Mouse (Mus musculus): Measurements from ENCODE around the gene Phf12. TPM values are rescaled to one million over a fixed set of nuclear protein-coding genes. Genes with fewer than 3 reads are reported as not detected.

Phf12 gene
- 10 to 100 TPM; 59.0 to 62.4 TPM for total RNA-seq (2021)
- long read RNA-seq, experiment 1, full-length matches to known transcripts: 1 of 20 reads
- long read RNA-seq, experiment 1, partial matches to known transcripts: 7 of 20 reads
- long read RNA-seq, experiment 1, other reads (novel, unspliced or antisense): 12 of 20 reads
- long read RNA-seq, experiment 2, full-length matches to known transcripts: 8 of 50 reads
- long read RNA-seq, experiment 2, partial matches to known transcripts: 30 of 50 reads
- long read RNA-seq, experiment 2, other reads (novel, unspliced or antisense): 12 of 50 reads

DNA sequence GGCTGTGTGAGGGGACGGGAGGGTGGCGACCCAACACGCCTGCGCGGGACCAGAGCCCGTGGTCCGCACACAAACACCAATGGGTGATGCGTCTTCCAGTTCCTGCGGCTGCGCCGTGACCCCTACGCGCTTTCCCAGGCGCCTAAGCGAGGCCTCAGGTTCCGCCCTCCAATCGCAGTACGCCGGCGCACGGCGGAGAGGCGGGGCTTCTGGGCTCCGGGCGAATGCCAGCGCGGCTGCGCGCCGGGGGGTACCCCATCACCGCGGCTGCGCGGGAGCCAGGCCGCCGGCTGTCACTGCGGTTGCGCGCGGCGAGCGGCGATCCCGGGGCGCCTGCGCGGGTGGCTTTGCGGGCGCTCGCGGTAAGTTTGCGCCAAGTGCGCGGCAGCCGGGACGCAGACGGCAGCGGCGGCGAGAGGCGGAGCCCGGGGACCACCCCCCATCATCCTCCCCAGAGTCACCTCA, at the start of gene Phf12:
Phf12 (plus strand) TSS at position 314 of the 465 bp plus-strand sequence.
- DNase-seq (ENCODE audit: low spot score in 2 of 2): peak; percentile 99 to 100
- H3K27ac ChIP-seq: peak within 1 kb of the TSS; percentile 97
- peak within 1 kb of the TSS; percentile 76 for H3K4me3 ChIP-seq
- TF ChIP-seq CTCF (conservative IDR thresholded peaks at IDR 0.05): no peak

DNA sequence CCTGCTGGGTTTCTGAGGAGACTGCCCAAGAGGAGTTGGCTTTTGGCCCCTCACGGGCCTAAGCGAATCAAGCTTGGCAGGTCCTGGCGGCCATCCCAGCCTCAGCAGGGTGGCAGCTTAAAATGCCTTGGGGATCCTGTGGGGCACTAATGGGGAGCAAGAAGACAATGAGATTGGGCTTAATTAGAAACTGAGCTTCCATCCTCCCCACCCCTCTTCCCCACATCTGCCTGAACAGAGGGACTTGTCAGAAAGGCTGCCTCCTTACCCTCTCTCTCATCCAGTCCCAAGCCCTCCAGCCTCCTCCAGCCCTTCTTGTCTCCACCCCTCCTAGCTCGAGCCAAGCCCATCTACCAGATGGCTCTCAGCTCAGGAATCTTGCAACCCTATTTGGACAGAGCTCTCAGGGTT, 48.4 kb upstream of the Phf12 start:
- Histone ChIP-seq H3K27ac (peak overlapping the region; percentile 36), H3K4me3 (no peak overlapping the region; the same call in 1 of the 2 replicates)
- TF ChIP-seq CTCF (conservative IDR thresholded peaks at IDR 0.05): no peak
- DNase-seq (ENCODE audit: low spot score in 2 of 2): no peak

DNA sequence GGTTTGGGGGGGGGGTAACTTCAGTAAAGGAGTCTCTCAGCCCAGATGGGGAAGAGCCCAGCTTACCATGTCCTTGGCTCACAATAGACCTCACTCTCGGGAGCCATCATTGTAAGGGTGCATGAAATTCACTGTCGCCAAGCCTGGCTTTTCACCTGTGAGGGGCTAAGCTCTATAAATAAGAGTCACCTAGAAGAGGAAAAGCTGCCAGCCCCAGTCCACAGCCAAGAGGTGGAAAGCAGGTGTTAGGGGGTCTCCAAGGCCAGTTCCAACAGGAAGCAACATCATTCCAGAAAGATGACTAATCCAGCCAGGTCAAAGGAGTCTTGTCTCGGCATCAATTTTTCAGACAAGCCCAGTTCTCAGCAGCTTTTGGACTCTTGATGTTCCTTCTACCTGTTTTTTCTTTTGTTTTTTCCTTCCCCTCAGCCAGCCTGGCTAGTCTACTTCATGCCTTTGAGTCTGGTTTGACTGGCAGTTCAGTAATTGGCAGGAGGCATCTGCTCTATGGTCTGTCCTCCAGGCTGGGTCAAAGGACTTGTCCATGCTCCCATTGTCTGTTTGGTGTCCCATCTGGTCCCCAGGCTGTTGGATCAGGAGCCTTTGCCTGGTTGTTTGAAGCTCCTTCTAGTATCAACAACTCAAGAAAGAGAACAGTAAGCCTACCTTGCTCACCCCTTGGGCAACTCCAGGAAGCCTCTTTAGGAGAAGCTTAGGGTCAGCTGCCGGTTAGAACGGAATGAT, 47.8 kb upstream of the Phf12 start:
- no peak for TF ChIP-seq CTCF (conservative IDR thresholded peaks at IDR 0.05)
- DNase-seq (ENCODE audit: low spot score in 2 of 2): no peak
- H3K4me3 ChIP-seq: no peak overlapping the region
- peak overlapping the region; percentile 14; the same call in 1 of the 2 replicates for H3K27ac ChIP-seq

DNA sequence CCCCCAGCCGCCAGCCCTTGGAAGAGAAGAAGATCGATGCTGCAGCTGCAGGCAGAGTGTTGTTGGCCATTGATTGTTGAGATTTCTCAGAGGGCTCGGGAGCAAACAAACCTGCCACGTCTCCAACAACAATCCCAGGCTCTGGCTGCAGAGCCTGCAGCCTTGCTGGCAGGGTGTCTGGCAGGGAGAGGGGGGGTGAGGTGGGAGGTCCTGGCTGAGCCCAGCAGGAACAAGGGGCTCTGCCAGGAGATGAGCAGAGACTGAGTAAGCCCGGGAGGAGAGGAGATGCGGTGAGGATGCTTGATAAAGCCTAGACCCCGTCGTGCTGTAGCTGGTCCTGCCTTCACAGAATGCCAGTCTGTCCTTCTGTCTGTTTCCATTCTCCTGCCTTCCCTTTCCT, 45.7 kb upstream of the Phf12 start:
- no peak overlapping the region for H3K4me3 ChIP-seq
- peak overlapping the region; percentile 46; the same call in 1 of the 2 replicates for H3K27ac ChIP-seq

GRCm38 (mm10) chr11:77937649-77938410, 44.7 kb upstream of the Phf12 start:
- Histone ChIP-seq H3K27ac (no peak overlapping the region), H3K4me3 (no peak overlapping the region)
- no peak for TF ChIP-seq CTCF (conservative IDR thresholded peaks at IDR 0.05)
- DNase-seq (ENCODE audit: low spot score in 2 of 2): no peak

More for the DNA sequence above, 45.7 kb upstream of the Phf12 start:
- no peak for DNase-seq (ENCODE audit: low spot score in 2 of 2)
- no peak for TF ChIP-seq CTCF (conservative IDR thresholded peaks at IDR 0.05)

DNA sequence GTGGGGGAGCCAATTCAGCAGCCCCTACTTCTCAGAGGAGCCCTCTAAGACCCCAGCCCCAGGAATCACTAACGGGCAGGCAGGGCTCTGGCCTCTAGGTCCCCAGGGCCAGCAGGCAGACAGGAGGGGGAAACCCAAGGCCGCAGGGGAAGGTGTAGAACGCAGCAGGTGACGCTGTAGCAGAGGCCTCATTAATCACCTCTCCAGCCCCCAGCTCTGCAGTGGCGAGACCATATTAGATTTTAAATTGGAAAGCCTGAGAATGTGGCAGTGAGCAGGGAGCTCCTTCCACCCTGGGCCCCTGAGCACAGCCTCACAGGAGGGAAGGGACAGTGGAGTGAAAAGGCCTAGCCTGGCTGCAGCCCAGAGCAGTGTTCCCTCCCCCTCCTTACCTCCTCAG, 40.3 kb upstream of the Phf12 start:
- no peak for TF ChIP-seq CTCF (conservative IDR thresholded peaks at IDR 0.05)
- no peak overlapping the region for H3K4me3 ChIP-seq
- DNase-seq (ENCODE audit: low spot score in 2 of 2): no peak
- no peak overlapping the region for H3K27ac ChIP-seq

DNA sequence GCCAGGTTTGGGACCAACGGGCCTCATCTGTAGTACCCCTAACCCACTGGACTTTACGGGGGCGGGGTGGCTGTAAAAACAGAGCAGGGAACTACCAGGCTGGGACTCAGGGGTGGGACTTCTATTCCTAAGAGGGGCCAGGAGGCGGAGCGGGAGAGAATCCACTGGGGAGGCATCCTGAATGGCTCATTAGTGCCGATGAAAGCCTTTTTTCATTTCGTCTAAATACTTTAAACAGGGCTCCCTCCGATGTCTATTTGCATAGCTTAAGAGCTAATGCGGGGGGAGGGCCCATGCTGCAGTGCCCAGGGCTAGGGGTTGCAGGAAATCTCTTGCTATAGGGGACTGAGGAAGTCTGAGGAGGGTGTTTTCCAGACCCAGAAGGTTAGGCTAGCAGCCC, 34.7 kb upstream of the Phf12 start:
- TF ChIP-seq CTCF (conservative IDR thresholded peaks at IDR 0.05): no peak
- H3K27ac ChIP-seq: no peak overlapping the region; the same call in 1 of the 2 replicates

DNA sequence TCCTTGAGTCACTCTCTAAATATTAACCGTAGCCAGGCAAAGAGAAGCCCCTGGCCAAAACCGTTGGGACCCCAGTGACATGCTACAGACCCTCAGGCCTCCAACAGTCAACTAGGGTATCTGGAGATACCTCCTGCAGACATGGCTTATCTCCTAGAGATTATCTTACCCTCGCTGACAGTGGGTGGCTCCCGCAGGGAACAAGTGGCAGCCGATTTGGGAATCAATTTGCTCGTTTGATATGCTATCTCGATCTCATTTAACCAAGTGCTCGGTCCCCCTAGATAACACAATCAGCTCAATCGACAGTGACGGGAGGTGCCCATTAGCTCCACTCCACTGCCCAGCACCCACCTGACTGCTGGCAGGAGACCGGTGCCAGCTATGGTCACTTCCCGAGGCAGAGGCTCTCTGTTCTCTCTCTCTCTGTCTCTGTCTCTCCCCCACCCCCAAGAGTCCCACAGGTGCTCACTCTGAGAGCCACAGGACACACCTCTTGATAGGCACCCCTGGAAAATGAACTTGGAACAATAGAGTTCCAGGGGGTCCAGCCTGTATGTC, 32.3 kb upstream of the Phf12 start:
- Histone ChIP-seq H3K4me3 (no peak overlapping the region), H3K27ac (peak overlapping the region; percentile 64; the same call in 1 of the 2 replicates)
- no peak for DNase-seq (ENCODE audit: low spot score in 2 of 2)
- TF ChIP-seq CTCF (conservative IDR thresholded peaks at IDR 0.05): no peak; the same call in 1 of the 2 replicates

More for the DNA sequence above, 34.7 kb upstream of the Phf12 start:
- DNase-seq (ENCODE audit: low spot score in 2 of 2): no peak
- no peak overlapping the region for H3K4me3 ChIP-seq

- Histone ChIP-seq H3K27ac (peak overlapping the region; percentile 64; the same call in 1 of the 2 replicates), H3K4me3 (no peak overlapping the region)
- TF ChIP-seq CTCF (conservative IDR thresholded peaks at IDR 0.05): no peak
- peak; percentile 78 to 87 for DNase-seq (ENCODE audit: low spot score in 2 of 2)
Observed at GRCm38 (mm10) chr11:77950797-77951228, 31.7 kb upstream of the Phf12 start.

GRCm38 (mm10) chr11:77953671-77954070, 28.9 kb upstream of the Phf12 start:
- no peak for DNase-seq (ENCODE audit: low spot score in 2 of 2)

DNA sequence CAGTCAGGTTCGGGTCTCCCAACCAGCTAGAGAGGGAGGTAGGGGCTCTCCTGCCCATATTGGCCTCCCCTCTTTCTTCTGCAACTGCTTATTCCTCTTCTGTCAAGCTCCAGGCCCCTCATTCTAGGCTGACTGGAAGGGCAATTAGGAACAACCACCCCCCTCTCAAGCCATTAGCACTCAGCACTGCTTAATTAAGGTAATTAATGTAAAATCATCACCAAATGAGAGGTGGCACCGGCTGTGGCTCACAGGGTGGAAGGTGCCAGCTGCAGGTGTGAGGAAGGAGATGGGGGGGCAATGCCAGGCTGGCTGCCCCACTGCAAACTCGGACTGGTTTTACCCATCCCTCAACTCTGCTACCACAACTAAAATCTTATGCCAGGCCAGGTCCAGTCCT, 26.1 kb upstream of the Phf12 start:
- H3K27ac ChIP-seq: no peak overlapping the region
- DNase-seq (ENCODE audit: low spot score in 2 of 2): no peak
- TF ChIP-seq CTCF (conservative IDR thresholded peaks at IDR 0.05): no peak
- no peak overlapping the region for H3K4me3 ChIP-seq

More at GRCm38 (mm10) chr11:77953671-77954070, 28.9 kb upstream of the Phf12 start:
- Histone ChIP-seq H3K27ac (no peak overlapping the region), H3K4me3 (no peak overlapping the region)
- peak; percentile 77 for TF ChIP-seq CTCF (conservative IDR thresholded peaks at IDR 0.05)

GRCm38 (mm10) chr11:77958268-77958667, 24.3 kb upstream of the Phf12 start:
- no peak for DNase-seq (ENCODE audit: low spot score in 2 of 2)
- Histone ChIP-seq H3K27ac (no peak overlapping the region), H3K4me3 (no peak overlapping the region)
- no peak for TF ChIP-seq CTCF (conservative IDR thresholded peaks at IDR 0.05)
